Mouse (Mus musculus): ENCODE data around the gene Prkar2b. TPM values are rescaled to one million over a fixed set of nuclear protein-coding genes. Genes with fewer than 3 reads are reported as not detected.

Prkar2b gene
- polyA plus RNA-seq (2015; fragmentation: Nextera tagmentation; extraction: Ambion mirVana): 11.5 and 12.7 TPM in 2 replicates

GRCm38 (mm10) chr12:32061090-32061930 lies at the start of gene Prkar2b:
Prkar2b (minus strand) TSS chr12:32061296.
- WGBS: 2% methylated on average over 64 of the region's 64 CpGs
- Histone ChIP-seq H3K36me3 (ENCODE audit: control insufficient read depth, insufficient read depth, low read length) (no peaks in the 10 kb centered on the region), H3K4me1 (ENCODE audit: control insufficient read depth, insufficient read depth, low read length) (peaks cover 9% of the 10 kb centered on the region; the same call in 1 of the 2 replicates), H3K4me2 (ENCODE audit: low read depth, low read length) (peak within 1 kb of the TSS; percentile 97), H3K9ac (ENCODE audit: low read depth, low read length) (peak within 1 kb of the TSS; percentile 77), H3K9me3 (ENCODE audit: control insufficient read depth, low read length) (no peaks in the 10 kb centered on the region), H3K27ac (ENCODE audit: low read length) (peak within 1 kb of the TSS; percentile 93), H3K27me3 (replicated peaks; ENCODE audit: control insufficient read depth, insufficient read depth, low read length) (no peaks in the 10 kb centered on the region), H3K4me3 (ENCODE audit: low read length) (peak within 1 kb of the TSS; percentile 72)
- peak; percentile 99 for ATAC-seq

GRCm38 (mm10) chr12:32109201-32109600 lies 48.1 kb upstream of the Prkar2b start:
- Histone ChIP-seq H3K4me2 (ENCODE audit: low read depth, low read length) (no peak overlapping the region), H3K27ac (ENCODE audit: low read length) (no peak overlapping the region), H3K36me3 (ENCODE audit: control insufficient read depth, insufficient read depth, low read length) (no peaks in the 10 kb centered on the region), H3K27me3 (replicated peaks; ENCODE audit: control insufficient read depth, insufficient read depth, low read length) (no peaks in the 10 kb centered on the region), H3K9me3 (ENCODE audit: control insufficient read depth, low read length) (no peaks in the 10 kb centered on the region), H3K9ac (ENCODE audit: low read depth, low read length) (no peak overlapping the region), H3K4me3 (ENCODE audit: low read length) (no peak overlapping the region), H3K4me1 (ENCODE audit: control insufficient read depth, insufficient read depth, low read length) (peaks cover 4% of the 10 kb centered on the region; the same call in 1 of the 2 replicates)
- 93% methylated on average over 8 of the region's 8 CpGs for WGBS
- no peak for ATAC-seq

- Histone ChIP-seq H3K9me3 (ENCODE audit: control insufficient read depth, low read length) (no peaks in the 10 kb centered on the region), H3K4me3 (ENCODE audit: low read length) (no peak overlapping the region), H3K27ac (ENCODE audit: low read length) (no peak overlapping the region), H3K36me3 (ENCODE audit: control insufficient read depth, insufficient read depth, low read length) (no peaks in the 10 kb centered on the region), H3K4me1 (ENCODE audit: control insufficient read depth, insufficient read depth, low read length) (no peaks in the 10 kb centered on the region), H3K4me2 (ENCODE audit: low read depth, low read length) (no peak overlapping the region), H3K27me3 (replicated peaks; ENCODE audit: control insufficient read depth, insufficient read depth, low read length) (no peaks in the 10 kb centered on the region), H3K9ac (ENCODE audit: low read depth, low read length) (no peak overlapping the region)
- no peak for ATAC-seq
- 68% methylated on average over 4 of the region's 4 CpGs for WGBS
Observed at GRCm38 (mm10) chr12:32104955-32105521, 43.9 kb upstream of the Prkar2b start.

GRCm38 (mm10) chr12:32104451-32104862 lies 43.4 kb upstream of the Prkar2b start:
- H3K27me3 ChIP-seq (replicated peaks; ENCODE audit: control insufficient read depth, insufficient read depth, low read length): no peaks in the 10 kb centered on the region
- no peak overlapping the region for H3K4me3 ChIP-seq (ENCODE audit: low read length)
- H3K27ac ChIP-seq (ENCODE audit: low read length): no peak overlapping the region
- no peak overlapping the region for H3K4me2 ChIP-seq (ENCODE audit: low read depth, low read length)
- 62% methylated on average over 6 of the region's 6 CpGs for WGBS
- H3K9ac ChIP-seq (ENCODE audit: low read depth, low read length): no peak overlapping the region
- no peaks in the 10 kb centered on the region for H3K36me3 ChIP-seq (ENCODE audit: control insufficient read depth, insufficient read depth, low read length)
- no peaks in the 10 kb centered on the region for H3K4me1 ChIP-seq (ENCODE audit: control insufficient read depth, insufficient read depth, low read length)
- H3K9me3 ChIP-seq (ENCODE audit: control insufficient read depth, low read length): no peaks in the 10 kb centered on the region
- peak; percentile 98 for ATAC-seq

GRCm38 (mm10) chr12:32101306-32101705 lies 40.2 kb upstream of the Prkar2b start:
- H3K4me2 ChIP-seq (ENCODE audit: low read depth, low read length): no peak overlapping the region
- H3K4me3 ChIP-seq (ENCODE audit: low read length): no peak overlapping the region
- 87% methylated on average over 4 of the region's 4 CpGs for WGBS
- no peak overlapping the region for H3K27ac ChIP-seq (ENCODE audit: low read length)
- no peak for ATAC-seq
- no peaks in the 10 kb centered on the region for H3K4me1 ChIP-seq (ENCODE audit: control insufficient read depth, insufficient read depth, low read length)
- H3K9ac ChIP-seq (ENCODE audit: low read depth, low read length): no peak overlapping the region
- H3K36me3 ChIP-seq (ENCODE audit: control insufficient read depth, insufficient read depth, low read length): no peaks in the 10 kb centered on the region
- H3K27me3 ChIP-seq (replicated peaks; ENCODE audit: control insufficient read depth, insufficient read depth, low read length): no peaks in the 10 kb centered on the region
- no peaks in the 10 kb centered on the region for H3K9me3 ChIP-seq (ENCODE audit: control insufficient read depth, low read length)

- no peak overlapping the region for H3K27ac ChIP-seq (ENCODE audit: low read length)
- H3K36me3 ChIP-seq (ENCODE audit: control insufficient read depth, insufficient read depth, low read length): no peaks in the 10 kb centered on the region
- no peak overlapping the region for H3K4me3 ChIP-seq (ENCODE audit: low read length)
- no peaks in the 10 kb centered on the region for H3K27me3 ChIP-seq (replicated peaks; ENCODE audit: control insufficient read depth, insufficient read depth, low read length)
- 0 out of 2 replicates have a peak, but pooled peaks cover 2% of the 10 kb centered on the region for H3K4me1 ChIP-seq (ENCODE audit: control insufficient read depth, insufficient read depth, low read length)
- H3K9ac ChIP-seq (ENCODE audit: low read depth, low read length): no peak overlapping the region
- H3K4me2 ChIP-seq (ENCODE audit: low read depth, low read length): no peak overlapping the region
- 76% methylated on average over 4 of the region's 4 CpGs for WGBS
- ATAC-seq: no peak
- H3K9me3 ChIP-seq (ENCODE audit: control insufficient read depth, low read length): no peaks in the 10 kb centered on the region
Observed at GRCm38 (mm10) chr12:32099686-32100206, 38.6 kb upstream of the Prkar2b start.

- 0 out of 2 replicates have a peak, but pooled peaks cover 2% of the 10 kb centered on the region for H3K4me1 ChIP-seq (ENCODE audit: control insufficient read depth, insufficient read depth, low read length)
- no peak overlapping the region for H3K4me2 ChIP-seq (ENCODE audit: low read depth, low read length)
- no peak overlapping the region for H3K4me3 ChIP-seq (ENCODE audit: low read length)
- H3K27me3 ChIP-seq (replicated peaks; ENCODE audit: control insufficient read depth, insufficient read depth, low read length): no peaks in the 10 kb centered on the region
- 65% methylated on average over 4 of the region's 4 CpGs for WGBS
- H3K27ac ChIP-seq (ENCODE audit: low read length): no peak overlapping the region
- no peak overlapping the region for H3K9ac ChIP-seq (ENCODE audit: low read depth, low read length)
- H3K36me3 ChIP-seq (ENCODE audit: control insufficient read depth, insufficient read depth, low read length): no peaks in the 10 kb centered on the region
- no peaks in the 10 kb centered on the region for H3K9me3 ChIP-seq (ENCODE audit: control insufficient read depth, low read length)
- no peak for ATAC-seq
Observed at GRCm38 (mm10) chr12:32098596-32098995, 37.5 kb upstream of the Prkar2b start.

- H3K4me2 ChIP-seq (ENCODE audit: low read depth, low read length): no peak overlapping the region
- no peaks in the 10 kb centered on the region for H3K36me3 ChIP-seq (ENCODE audit: control insufficient read depth, insufficient read depth, low read length)
- no peak for ATAC-seq
- H3K27me3 ChIP-seq (replicated peaks; ENCODE audit: control insufficient read depth, insufficient read depth, low read length): no peaks in the 10 kb centered on the region
- no peak overlapping the region for H3K4me3 ChIP-seq (ENCODE audit: low read length)
- no peak overlapping the region for H3K9ac ChIP-seq (ENCODE audit: low read depth, low read length)
- H3K27ac ChIP-seq (ENCODE audit: low read length): no peak overlapping the region
- WGBS: 46% methylated on average over 1 of the region's 1 CpGs
- 0 out of 2 replicates have a peak, but pooled peaks cover 2% of the 10 kb centered on the region for H3K4me1 ChIP-seq (ENCODE audit: control insufficient read depth, insufficient read depth, low read length)
- H3K9me3 ChIP-seq (ENCODE audit: control insufficient read depth, low read length): no peaks in the 10 kb centered on the region
Observed at GRCm38 (mm10) chr12:32097107-32097506, 36.0 kb upstream of the Prkar2b start.

GRCm38 (mm10) chr12:32095164-32095563 lies 34.1 kb upstream of the Prkar2b start:
- no peaks in the 10 kb centered on the region for H3K36me3 ChIP-seq (ENCODE audit: control insufficient read depth, insufficient read depth, low read length)
- 0 out of 2 replicates have a peak, but pooled peaks cover 2% of the 10 kb centered on the region for H3K4me1 ChIP-seq (ENCODE audit: control insufficient read depth, insufficient read depth, low read length)
- no peaks in the 10 kb centered on the region for H3K27me3 ChIP-seq (replicated peaks; ENCODE audit: control insufficient read depth, insufficient read depth, low read length)
- H3K9ac ChIP-seq (ENCODE audit: low read depth, low read length): no peak overlapping the region
- H3K27ac ChIP-seq (ENCODE audit: low read length): no peak overlapping the region
- H3K4me2 ChIP-seq (ENCODE audit: low read depth, low read length): no peak overlapping the region
- H3K9me3 ChIP-seq (ENCODE audit: control insufficient read depth, low read length): no peaks in the 10 kb centered on the region
- H3K4me3 ChIP-seq (ENCODE audit: low read length): no peak overlapping the region
- no peak for ATAC-seq
- 57% methylated on average over 1 of the region's 1 CpGs for WGBS

Measured in intestine, embryonic 16.5 days (tissue).